Mouse (Mus musculus) lung, embryonic 14.5 days (tissue): ENCODE results near the gene 1810010H24Rik. TPM values are rescaled to one million over a fixed set of nuclear protein-coding genes. Genes with fewer than 3 reads are reported as not detected.

Source experiments
- ATAC-seq: fragments of 200-750 bp; cut with Nextera tagmentation; 2 replicates; pipeline ENCODE4 v1.8.0; 2017; ENCODE audit warnings: mild to moderate bottlenecking, moderate TSS enrichment, moderate library complexity; ENCODE audit not compliant: insufficient read depth
- DNase-seq: peaks from one replicate; pipeline ENCODE4 v3.0.0-alpha.2; 2015
- H3K27ac ChIP-seq: fragments of 300-500 bp; sonication (generic); 2 replicates; pipeline ENCODE4 v1.5.1; 2014; ENCODE audit warnings: low read depth, mild to moderate bottlenecking, moderate library complexity
- H3K27me3 ChIP-seq: fragments of 300-500 bp; sonication (generic); 2 replicates; pipeline ENCODE4 v1.6.1; 2014; ENCODE audit warnings: low read length, control low read depth; ENCODE audit not compliant: insufficient read depth
- H3K36me3 ChIP-seq: fragments of 300-500 bp; sonication (generic); 2 replicates; pipeline ENCODE4 v1.6.1; 2014; ENCODE audit warnings: control low read depth; ENCODE audit not compliant: insufficient read depth
- H3K4me1 ChIP-seq: fragments of 300-500 bp; sonication (generic); 2 replicates; pipeline ENCODE4 v1.6.1; 2014; ENCODE audit warnings: antibody characterized with exemption, control low read depth; ENCODE audit not compliant: insufficient read depth
- H3K4me2 ChIP-seq: fragments of 300-500 bp; sonication (generic); 2 replicates; pipeline ENCODE4 v1.6.1; 2014; ENCODE audit warnings: mild to moderate bottlenecking
- H3K4me3 ChIP-seq: fragments of 300-500 bp; sonication (generic); 2 replicates; pipeline ENCODE4 v1.5.1; 2014; ENCODE audit warnings: low read depth, low read length
- H3K9ac ChIP-seq: fragments of 300-500 bp; sonication (generic); 2 replicates; pipeline ENCODE4 v1.6.1; 2014
- H3K9me3 ChIP-seq: fragments of 300-500 bp; sonication (generic); 2 replicates; pipeline ENCODE4 v1.6.1; 2016; ENCODE audit warnings: low read depth, low read length, control low read depth
- CTCF ChIP-seq: IDR thresholded peaks from 2 replicates; pipeline ENCODE4 v1.5.1; 2016; ENCODE audit warnings: antibody characterized with exemption, low read depth
- WGBS: fragments of 180-500 bp; shearing (Covaris S2); extraction: QIAGEN DNeasy Blood & Tissue Kit; methylation state at CpG from one replicate; pipeline ENCODE4 v1.1.7; 2014; 5-methylcytosine and 5-hydroxymethylcytosine counted together
- polyA plus RNA-seq: library from polyadenylated mRNA; unstranded; fragments of >200 nt; fragmentation: Nextera tagmentation; extraction: Ambion mirVana; gene quantifications from 2 replicates; pipeline ENCODE4 v1.2.1, GENCODE M21; 2014

The 1810010H24Rik gene
- polyA plus RNA-seq, 1 experiment from 2014 or later, result 5.1 TPM

DNA sequence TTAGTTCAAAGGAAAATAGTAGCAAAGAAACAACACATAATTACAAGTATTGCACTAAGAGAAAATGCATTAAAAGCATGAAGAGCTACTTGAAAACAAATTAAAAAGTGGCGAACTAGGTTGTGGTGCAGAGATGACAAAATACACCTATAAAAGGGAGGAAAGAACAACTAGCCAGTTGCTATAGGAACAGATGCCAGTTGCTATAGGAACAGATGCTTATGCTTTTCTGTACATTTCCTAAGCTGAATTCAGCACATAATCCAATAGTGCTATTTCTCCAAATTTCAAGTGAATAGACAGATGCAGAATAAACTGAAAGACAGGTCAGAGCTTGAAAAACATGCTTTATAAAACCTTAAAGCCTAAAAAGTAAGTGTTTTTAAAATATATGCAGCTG, 39.1 kb downstream of the 1810010H24Rik start:
- no peak overlapping the region for H3K9ac ChIP-seq
- H3K27ac ChIP-seq, result no peak overlapping the region
- H3K9me3 ChIP-seq, result no peaks in the 10 kb centered on the region
- no peak overlapping the region for H3K4me2 ChIP-seq
- no peaks in the 10 kb centered on the region for H3K4me1 ChIP-seq
- no peak for TF ChIP-seq CTCF
- no peaks in the 10 kb centered on the region for H3K27me3 ChIP-seq
- no peak overlapping the region for H3K4me3 ChIP-seq
- DNase-seq (no peak), ATAC-seq (no peak)
- 81% methylated on average over 1 of the region's 1 CpGs for WGBS
- H3K36me3 ChIP-seq, result peaks cover 89% of the 10 kb centered on the region

GRCm38 (mm10) chr11:107065216-107065785, 39.8 kb downstream of the 1810010H24Rik start:
- 87% methylated on average over 11 of the region's 11 CpGs for WGBS
- DNase-seq (no peak), ATAC-seq (no peak)
- no peaks in the 10 kb centered on the region for H3K4me1 ChIP-seq
- no peaks in the 10 kb centered on the region for H3K27me3 ChIP-seq
- H3K27ac ChIP-seq, result no peak overlapping the region
- no peak overlapping the region for H3K4me3 ChIP-seq
- peaks cover 90% of the 10 kb centered on the region for H3K36me3 ChIP-seq
- no peaks in the 10 kb centered on the region for H3K9me3 ChIP-seq
- no peak overlapping the region for H3K4me2 ChIP-seq
- no peak overlapping the region for H3K9ac ChIP-seq
- TF ChIP-seq CTCF, result no peak

Other genes with a start within 250 kb of the 1810010H24Rik start
- gene Polg2, start 246.1 kb upstream of the 1810010H24Rik start, polyA plus RNA-seq, result 8.6 and 9.9 TPM in 2 replicates
- gene Ddx5, start 236.5 kb upstream of the 1810010H24Rik start, polyA plus RNA-seq, result 408 and 429 TPM in 2 replicates
- 17.1 and 18.8 TPM in 2 replicates for gene Cep95, start 236.4 kb upstream of the 1810010H24Rik start, polyA plus RNA-seq
- gene Smurf2, start 105.0 kb upstream of the 1810010H24Rik start, polyA plus RNA-seq, result 21.5 and 23.3 TPM in 2 replicates
- 563 and 575 TPM in 2 replicates for gene Kpna2, start 26.1 kb upstream of the 1810010H24Rik start, polyA plus RNA-seq
- 40.6 and 41.7 TPM in 2 replicates for gene Bptf, start 106.4 kb downstream of the 1810010H24Rik start, polyA plus RNA-seq
- gene Nol11, start 163.7 kb downstream of the 1810010H24Rik start, polyA plus RNA-seq, result 65.1 and 66.2 TPM in 2 replicates